Mouse (Mus musculus) layer of hippocampus, adult 18-20 months (tissue): ENCODE measurements around the gene Il24. TPM values are rescaled to one million over a fixed set of nuclear protein-coding genes. Genes with fewer than 3 reads are reported as not detected.

Experiments used
- DNase-seq, 2 experiments: peaks; one replicate each; pipeline ENCODE4 v3.0.0; 2022; ENCODE audit warnings: low spot score in 2 of 2
- long read RNA-seq: library from polyadenylated mRNA; stranded (forward); transcript quantifications from one replicate; pipeline ENCODE4 v2.0.0, GENCODE M21; 2021
- total RNA-seq, 2 experiments: library from RNA; stranded (reverse); gene quantifications; 2 replicates each; pipeline ENCODE4 v1.2.3; 2021

The Il24 gene
- total RNA-seq: not detected
- long read RNA-seq: 0 reads

- no peak for DNase-seq
Measured at GRCm38 (mm10) chr1:130887354-130887753, at the start of gene Il24. Il24 (minus strand) TSS chr1:130887454.

GRCm38 (mm10) chr1:130936351-130936750 lies 49.1 kb upstream of the Il24 start:
- no peak for DNase-seq

GRCm38 (mm10) chr1:130926484-130926883 lies 39.2 kb upstream of the Il24 start:
- no peak for DNase-seq

DNA sequence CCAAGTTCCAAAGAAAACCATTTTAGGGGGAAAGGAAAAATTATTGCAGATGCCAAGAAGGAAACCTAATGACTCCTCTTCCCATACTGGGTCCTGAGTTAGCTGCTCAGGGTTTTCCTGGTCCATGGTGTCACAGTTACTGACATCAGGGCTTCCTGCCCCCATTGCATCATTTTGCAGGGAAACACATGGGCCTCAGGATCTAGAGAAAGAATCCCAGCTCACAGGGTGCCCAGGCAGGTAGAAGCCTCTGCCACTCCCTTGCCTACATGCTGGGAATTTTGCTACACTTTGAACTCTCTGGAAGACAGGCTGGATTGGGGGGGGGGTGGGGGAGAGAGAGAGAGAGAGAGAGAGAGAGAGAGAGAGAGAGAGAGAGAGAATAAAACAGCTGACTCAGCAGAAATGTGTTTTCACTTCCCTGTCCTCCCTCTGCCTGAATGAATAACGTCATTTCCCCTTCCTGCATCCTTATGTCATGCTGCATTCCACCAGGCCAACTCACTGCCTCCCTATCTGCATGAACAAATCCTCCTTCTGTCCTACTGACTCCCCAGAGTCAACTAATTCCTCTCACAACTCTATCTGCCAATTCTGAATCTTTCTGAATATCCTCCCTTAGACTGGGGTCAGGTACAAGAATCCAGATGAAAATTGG lies 31.2 kb upstream of the Il24 start:
- no peak for DNase-seq

- no peak for DNase-seq
Measured at GRCm38 (mm10) chr1:130911401-130912010, 24.3 kb upstream of the Il24 start, which contains the start of gene Il20. Il20 (minus strand) TSS chr1:130911451.

- DNase-seq: no peak
Measured at GRCm38 (mm10) chr1:130902505-130902904, 15.3 kb upstream of the Il24 start.

- DNase-seq: no peak
Measured at GRCm38 (mm10) chr1:130894468-130894867, 7.2 kb upstream of the Il24 start.

GRCm38 (mm10) chr1:130893329-130894040 lies 6.2 kb upstream of the Il24 start:
- DNase-seq: no peak

- DNase-seq: no peak
Measured at GRCm38 (mm10) chr1:130892446-130892845, 5.2 kb upstream of the Il24 start.

GRCm38 (mm10) chr1:130883146-130883545 lies 4.1 kb downstream of the Il24 start:
- no peak for DNase-seq

DNA sequence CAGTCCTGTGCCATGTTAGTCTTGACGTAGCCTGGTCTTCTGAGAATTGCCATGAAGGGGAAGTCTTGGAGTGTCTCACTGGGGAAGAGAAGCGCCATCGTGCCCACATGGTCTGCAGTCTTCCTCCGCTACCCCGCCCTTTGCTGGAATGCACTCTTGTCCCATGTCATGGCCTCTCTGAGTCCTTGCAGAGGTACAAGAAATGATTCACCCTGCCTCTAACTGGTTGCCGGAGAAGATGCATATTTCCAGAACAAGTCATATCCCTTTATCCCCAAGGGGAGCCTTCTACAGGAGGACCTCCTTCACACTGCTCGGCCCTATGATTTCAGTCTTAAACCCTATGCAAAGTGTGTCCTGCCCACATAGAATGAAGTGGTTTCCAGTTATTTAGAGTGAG lies 7.3 kb downstream of the Il24 start:
- no peak for DNase-seq

- no peak for DNase-seq
Measured at GRCm38 (mm10) chr1:130877889-130878614, 9.2 kb downstream of the Il24 start.

- DNase-seq: peak; percentile 46 to 86
Measured at GRCm38 (mm10) chr1:130876931-130877509, 10.2 kb downstream of the Il24 start.

DNA sequence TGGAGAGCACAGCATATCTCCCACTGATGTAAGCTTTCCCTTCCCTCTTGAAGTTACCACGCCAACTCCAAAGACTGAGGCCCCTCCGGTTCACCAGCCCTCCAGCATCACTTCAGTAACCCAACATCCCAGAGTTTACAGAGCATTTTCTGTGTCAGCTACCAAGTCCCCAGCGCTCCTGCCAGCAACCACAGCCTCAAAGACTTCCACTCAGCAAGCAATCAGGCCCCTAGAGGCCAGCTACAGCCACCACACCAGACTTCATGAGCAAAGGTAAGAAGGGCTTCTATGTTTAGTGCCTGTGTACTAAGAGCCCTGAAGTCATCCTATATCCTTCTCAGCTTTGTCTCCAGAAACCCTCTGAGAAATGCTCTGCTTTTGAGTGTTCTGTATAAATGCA lies 11.3 kb downstream of the Il24 start:
- no peak for DNase-seq

DNA sequence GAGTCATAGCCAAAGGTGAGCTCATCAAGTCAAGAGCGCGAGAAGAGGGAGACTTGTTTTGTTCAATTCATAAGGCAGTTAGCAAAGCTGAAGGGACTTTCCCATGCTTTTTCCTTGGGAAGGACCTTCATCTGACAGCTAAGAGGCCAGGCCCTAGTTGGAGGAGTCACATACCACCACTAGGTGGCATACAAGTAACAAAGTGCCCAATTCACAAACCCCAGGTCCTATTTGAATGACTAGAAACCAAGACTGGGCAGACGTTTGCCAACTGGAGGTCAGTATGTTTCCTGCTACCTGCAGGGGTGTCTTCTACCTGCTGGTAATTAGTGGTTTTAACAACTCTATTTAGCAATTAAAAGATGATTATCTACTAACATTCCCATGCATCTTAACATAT lies 12.1 kb downstream of the Il24 start:
- peak; percentile 28 to 77 for DNase-seq

DNA sequence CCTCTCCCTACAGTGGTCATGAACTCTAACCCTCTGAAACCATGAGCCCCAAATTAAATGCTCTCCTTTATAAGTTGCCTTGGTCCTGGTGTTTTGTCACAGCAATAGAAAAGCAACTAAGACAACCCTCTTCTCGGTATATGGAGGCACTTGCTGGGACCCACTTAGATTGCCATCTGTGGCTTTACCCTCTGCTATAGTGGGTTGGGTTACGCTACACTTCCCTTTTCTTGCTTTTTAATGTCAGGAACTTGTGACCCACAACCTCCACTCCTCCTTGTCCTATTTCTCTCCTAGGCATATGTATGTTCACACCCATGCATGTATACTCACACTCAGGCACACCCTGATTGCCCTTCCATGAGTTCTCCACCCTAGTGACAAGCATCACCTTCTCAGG lies 14.3 kb downstream of the Il24 start:
- no peak for DNase-seq

DNA sequence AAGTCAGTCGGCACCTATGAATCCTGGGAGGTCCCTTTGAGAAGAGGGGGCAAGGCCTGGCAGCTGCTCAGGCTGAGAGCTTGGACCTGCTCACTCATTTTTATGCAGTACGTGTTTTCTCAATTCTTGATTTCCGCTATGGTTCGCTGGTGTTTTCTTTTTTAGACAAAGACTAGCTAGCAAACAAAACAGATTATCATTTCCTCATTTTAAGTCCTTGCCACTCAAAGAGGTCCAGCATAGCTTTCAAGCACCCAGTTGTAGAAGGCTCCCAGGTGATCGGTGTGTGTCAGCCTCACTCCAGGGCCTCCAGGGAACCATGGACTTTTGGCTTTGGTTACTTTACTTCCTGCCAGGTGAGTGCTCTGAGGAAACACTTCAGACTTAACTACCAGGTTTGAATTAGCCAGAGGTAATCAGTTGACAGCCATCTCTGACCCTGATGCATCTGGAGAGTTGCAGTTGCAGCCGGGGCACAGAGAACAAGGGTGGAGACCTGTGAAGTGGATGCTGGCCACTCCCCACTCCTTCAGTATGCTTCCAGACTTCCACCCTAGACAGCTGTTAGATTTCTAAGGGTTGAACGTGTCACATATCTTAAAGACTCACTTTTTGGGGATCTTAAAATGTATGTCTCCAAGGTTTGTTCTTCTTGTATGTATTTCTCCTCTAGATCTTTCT lies 21.6 kb downstream of the Il24 start, which contains the start of gene Fcmr:
Gene Fcmr, plus strand, starts transcription at position 129 of the 681 bp plus-strand sequence.
- no peak for DNase-seq

DNA sequence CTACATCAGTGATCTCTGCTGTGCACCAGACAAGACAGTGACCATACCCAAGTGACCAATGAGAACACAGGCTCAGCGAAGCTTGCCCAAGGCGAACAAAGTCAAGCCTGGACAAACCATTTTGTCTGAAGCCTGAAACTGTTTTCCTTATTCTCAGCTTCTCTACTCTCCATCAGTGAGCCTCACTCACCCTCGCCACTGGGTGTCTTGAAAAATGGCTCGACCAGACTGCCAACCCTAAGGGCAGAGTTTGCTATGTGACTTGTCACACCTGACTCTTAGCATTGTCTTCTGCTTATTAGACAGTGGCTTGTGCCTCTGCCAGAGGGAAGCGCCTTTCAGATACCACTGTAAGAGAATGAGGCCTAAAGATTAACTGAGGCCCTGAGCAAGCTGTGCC lies 22.5 kb downstream of the Il24 start:
- no peak for DNase-seq

DNA sequence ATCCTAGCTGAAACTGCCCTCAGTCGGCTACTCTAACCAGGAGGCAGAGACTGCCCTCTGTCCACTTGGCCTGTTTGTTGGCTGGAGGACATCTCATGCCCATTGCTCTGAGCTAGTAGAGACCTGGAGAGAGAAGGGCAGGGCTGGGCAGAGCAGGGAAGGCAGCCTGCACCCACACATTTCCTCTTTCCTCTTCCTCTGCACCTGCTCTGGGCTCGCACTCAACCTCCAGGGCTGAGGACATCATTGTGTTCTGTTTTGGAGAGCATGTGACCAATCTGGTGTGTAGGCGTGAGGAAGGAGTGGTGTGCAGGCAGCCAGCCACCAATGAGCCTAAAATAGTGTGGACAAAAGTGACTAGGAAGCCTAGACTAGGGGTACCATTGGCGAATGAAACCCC lies 23.0 kb downstream of the Il24 start:
- no peak for DNase-seq

- DNase-seq: no peak
Measured at GRCm38 (mm10) chr1:130857456-130857855, 29.8 kb downstream of the Il24 start.

DNA sequence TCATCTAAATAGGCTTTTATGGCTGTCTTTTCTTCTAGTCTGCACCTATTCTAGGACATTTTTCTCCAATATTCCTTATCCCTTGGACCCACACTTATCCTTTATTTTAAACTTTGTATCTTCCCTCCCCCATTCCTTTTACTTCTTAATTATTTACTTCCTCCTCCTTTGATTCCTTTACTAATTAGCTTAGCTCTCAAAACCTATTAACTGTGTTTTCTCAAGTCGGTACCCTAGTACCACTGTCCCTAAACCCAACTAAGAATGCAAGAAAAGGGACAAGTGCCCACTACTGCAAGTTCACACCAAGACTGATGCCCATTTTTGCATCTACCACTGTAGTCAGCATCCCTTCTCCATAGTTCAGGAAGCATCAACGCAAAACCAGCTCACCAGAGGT lies 31.5 kb downstream of the Il24 start:
- DNase-seq: no peak
